Mouse (Mus musculus) testis, postnatal 14 days (tissue): ENCODE results near the gene Neurl1a.
A peak's percentile ranks its signal among the peaks of the same experiment; 100 is the strongest.

ENCODE experiments used
- DNase-seq: peaks from one replicate; pipeline ENCODE4 v3.0.0; 2021; ENCODE audit warnings: low spot score

The Neurl1a gene

GRCm38 (mm10) chr19:47212401-47212800 lies 33.8 kb downstream of the Neurl1a start:
- no peak for DNase-seq

GRCm38 (mm10) chr19:47213470-47213869 lies 34.9 kb downstream of the Neurl1a start:
- DNase-seq = no peak

GRCm38 (mm10) chr19:47216766-47217165 lies 38.1 kb downstream of the Neurl1a start:
- no peak for DNase-seq

- DNase-seq = no peak
Measured at GRCm38 (mm10) chr19:47219622-47220021, 41.0 kb downstream of the Neurl1a start.

- DNase-seq = no peak
Measured at GRCm38 (mm10) chr19:47220232-47220631, 41.6 kb downstream of the Neurl1a start.

- DNase-seq = no peak
Measured at GRCm38 (mm10) chr19:47221006-47221405, 42.4 kb downstream of the Neurl1a start.

- DNase-seq = no peak
Measured at GRCm38 (mm10) chr19:47221500-47222153, 43.0 kb downstream of the Neurl1a start.

- DNase-seq = no peak
Measured at GRCm38 (mm10) chr19:47222154-47222840, 43.7 kb downstream of the Neurl1a start.

- DNase-seq = no peak
Measured at GRCm38 (mm10) chr19:47222841-47223557, 44.4 kb downstream of the Neurl1a start.

- no peak for DNase-seq
Measured at GRCm38 (mm10) chr19:47224743-47225142, 46.1 kb downstream of the Neurl1a start.

GRCm38 (mm10) chr19:47225791-47226190 lies 47.2 kb downstream of the Neurl1a start:
- DNase-seq = no peak

GRCm38 (mm10) chr19:47228725-47229252 lies 50.2 kb downstream of the Neurl1a start:
- DNase-seq = peak; percentile 65

GRCm38 (mm10) chr19:47229461-47229860 lies 50.8 kb downstream of the Neurl1a start:
- DNase-seq = no peak

GRCm38 (mm10) chr19:47230082-47230481 lies 51.5 kb downstream of the Neurl1a start:
- no peak for DNase-seq

- DNase-seq = no peak
Measured at GRCm38 (mm10) chr19:47230682-47231081, 52.1 kb downstream of the Neurl1a start.

GRCm38 (mm10) chr19:47231389-47231788 lies 52.8 kb downstream of the Neurl1a start:
- no peak for DNase-seq

- no peak for DNase-seq
Measured at GRCm38 (mm10) chr19:47232077-47232865, 53.7 kb downstream of the Neurl1a start.

- no peak for DNase-seq
Measured at GRCm38 (mm10) chr19:47233087-47233486, 54.5 kb downstream of the Neurl1a start.

GRCm38 (mm10) chr19:47240076-47240475 lies 61.5 kb downstream of the Neurl1a start:
- no peak for DNase-seq

GRCm38 (mm10) chr19:47240957-47241356 lies 62.3 kb downstream of the Neurl1a start:
- no peak for DNase-seq

GRCm38 (mm10) chr19:47242227-47242626 lies 63.6 kb downstream of the Neurl1a start:
- no peak for DNase-seq

GRCm38 (mm10) chr19:47245512-47245911 lies 66.9 kb downstream of the Neurl1a start:
- no peak for DNase-seq
